Mouse (Mus musculus): Measurements from ENCODE around the gene Ube2r2. TPM values are rescaled to one million over a fixed set of nuclear protein-coding genes. Genes with fewer than 3 reads are reported as not detected.

Ube2r2 gene
- polyA plus RNA-seq, 1 experiment from 2014 or later, result 53.5 TPM

- Histone ChIP-seq H3K4me1 (ENCODE audit: control insufficient read depth, insufficient read depth, low read length) (no peaks in the 10 kb centered on the region), H3K9ac (ENCODE audit: low read depth, low read length) (no peak overlapping the region), H3K27me3 (replicated peaks; ENCODE audit: control insufficient read depth, insufficient read depth, low read length) (no peaks in the 10 kb centered on the region), H3K9me3 (ENCODE audit: control insufficient read depth, low read length) (no peaks in the 10 kb centered on the region), H3K4me2 (ENCODE audit: low read depth, low read length) (no peak overlapping the region), H3K27ac (ENCODE audit: low read length) (no peak overlapping the region), H3K36me3 (ENCODE audit: control insufficient read depth, insufficient read depth, low read length) (peaks cover 25% of the 10 kb centered on the region), H3K4me3 (ENCODE audit: low read length) (no peak overlapping the region)
- ATAC-seq, result peak; percentile 30
- WGBS, result 62% methylated on average over 14 of the region's 14 CpGs
These were observed 57.3 kb downstream of the Ube2r2 start for GRCm38 (mm10) chr4:41192544-41193512.

GRCm38 (mm10) chr4:41195328-41195727, 59.8 kb downstream of the Ube2r2 start:
- Histone ChIP-seq H3K9me3 (ENCODE audit: control insufficient read depth, low read length) (no peaks in the 10 kb centered on the region), H3K9ac (ENCODE audit: low read depth, low read length) (no peak overlapping the region), H3K4me3 (ENCODE audit: low read length) (no peak overlapping the region), H3K27ac (ENCODE audit: low read length) (no peak overlapping the region), H3K4me2 (ENCODE audit: low read depth, low read length) (no peak overlapping the region), H3K27me3 (replicated peaks; ENCODE audit: control insufficient read depth, insufficient read depth, low read length) (no peaks in the 10 kb centered on the region), H3K4me1 (ENCODE audit: control insufficient read depth, insufficient read depth, low read length) (no peaks in the 10 kb centered on the region), H3K36me3 (ENCODE audit: control insufficient read depth, insufficient read depth, low read length) (peaks cover 35% of the 10 kb centered on the region)
- no peak for ATAC-seq
- 89% methylated on average over 15 of the region's 15 CpGs for WGBS

- Histone ChIP-seq H3K4me1 (ENCODE audit: control insufficient read depth, insufficient read depth, low read length) (no peaks in the 10 kb centered on the region), H3K9ac (ENCODE audit: low read depth, low read length) (no peak overlapping the region), H3K27me3 (replicated peaks; ENCODE audit: control insufficient read depth, insufficient read depth, low read length) (no peaks in the 10 kb centered on the region), H3K4me3 (ENCODE audit: low read length) (no peak overlapping the region), H3K27ac (ENCODE audit: low read length) (no peak overlapping the region), H3K36me3 (ENCODE audit: control insufficient read depth, insufficient read depth, low read length) (peaks cover 40% of the 10 kb centered on the region), H3K4me2 (ENCODE audit: low read depth, low read length) (no peak overlapping the region), H3K9me3 (ENCODE audit: control insufficient read depth, low read length) (no peaks in the 10 kb centered on the region)
- WGBS, result 72% methylated on average over 3 of the region's 3 CpGs
- no peak for ATAC-seq
These were observed 61.5 kb downstream of the Ube2r2 start for GRCm38 (mm10) chr4:41196861-41197610.

- WGBS, result 92% methylated on average over 8 of the region's 8 CpGs
- Histone ChIP-seq H3K27ac (ENCODE audit: low read length) (no peak overlapping the region), H3K36me3 (ENCODE audit: control insufficient read depth, insufficient read depth, low read length) (peaks cover 34% of the 10 kb centered on the region)
These were observed 66.6 kb downstream of the Ube2r2 start for GRCm38 (mm10) chr4:41202135-41202534.

GRCm38 (mm10) chr4:41205751-41206150, 70.2 kb downstream of the Ube2r2 start:
- no peaks in the 10 kb centered on the region for H3K9me3 ChIP-seq (ENCODE audit: control insufficient read depth, low read length)
- H3K36me3 ChIP-seq (ENCODE audit: control insufficient read depth, insufficient read depth, low read length), result peaks cover 28% of the 10 kb centered on the region; the same call in 1 of the 2 replicates
- H3K9ac ChIP-seq (ENCODE audit: low read depth, low read length), result no peak overlapping the region
- ATAC-seq, result no peak
- no peak overlapping the region for H3K4me2 ChIP-seq (ENCODE audit: low read depth, low read length)
- H3K4me1 ChIP-seq (ENCODE audit: control insufficient read depth, insufficient read depth, low read length), result no peaks in the 10 kb centered on the region
- no peak overlapping the region for H3K4me3 ChIP-seq (ENCODE audit: low read length)
- 89% methylated on average over 8 of the region's 8 CpGs for whole genome bisulfite sequencing
- no peaks in the 10 kb centered on the region for H3K27me3 ChIP-seq (replicated peaks; ENCODE audit: control insufficient read depth, insufficient read depth, low read length)
- H3K27ac ChIP-seq (ENCODE audit: low read length), result no peak overlapping the region

More at GRCm38 (mm10) chr4:41202135-41202534, 66.6 kb downstream of the Ube2r2 start:
- Histone ChIP-seq H3K4me3 (ENCODE audit: low read length) (no peak overlapping the region), H3K4me2 (ENCODE audit: low read depth, low read length) (no peak overlapping the region), H3K4me1 (ENCODE audit: control insufficient read depth, insufficient read depth, low read length) (no peaks in the 10 kb centered on the region), H3K27me3 (replicated peaks; ENCODE audit: control insufficient read depth, insufficient read depth, low read length) (no peaks in the 10 kb centered on the region), H3K9me3 (ENCODE audit: control insufficient read depth, low read length) (no peaks in the 10 kb centered on the region), H3K9ac (ENCODE audit: low read depth, low read length) (no peak overlapping the region)
- no peak for ATAC-seq

- no peak overlapping the region for H3K9ac ChIP-seq (ENCODE audit: low read depth, low read length)
- no peak for ATAC-seq
- no peaks in the 10 kb centered on the region for H3K4me1 ChIP-seq (ENCODE audit: control insufficient read depth, insufficient read depth, low read length)
- no peak overlapping the region for H3K4me2 ChIP-seq (ENCODE audit: low read depth, low read length)
- WGBS, result 82% methylated on average over 4 of the region's 4 CpGs
- H3K27ac ChIP-seq (ENCODE audit: low read length), result no peak overlapping the region
- no peak overlapping the region for H3K4me3 ChIP-seq (ENCODE audit: low read length)
- H3K27me3 ChIP-seq (replicated peaks; ENCODE audit: control insufficient read depth, insufficient read depth, low read length), result no peaks in the 10 kb centered on the region
- H3K36me3 ChIP-seq (ENCODE audit: control insufficient read depth, insufficient read depth, low read length), result peaks cover 17% of the 10 kb centered on the region
- H3K9me3 ChIP-seq (ENCODE audit: control insufficient read depth, low read length), result no peaks in the 10 kb centered on the region
These were observed 72.5 kb downstream of the Ube2r2 start for GRCm38 (mm10) chr4:41208050-41208449.

GRCm38 (mm10) chr4:41225412-41225811, 89.9 kb downstream of the Ube2r2 start:
- Histone ChIP-seq H3K27ac (ENCODE audit: low read length) (no peak overlapping the region), H3K4me1 (ENCODE audit: control insufficient read depth, insufficient read depth, low read length) (no peaks in the 10 kb centered on the region), H3K36me3 (ENCODE audit: control insufficient read depth, insufficient read depth, low read length) (peaks cover 15% of the 10 kb centered on the region), H3K27me3 (replicated peaks; ENCODE audit: control insufficient read depth, insufficient read depth, low read length) (no peaks in the 10 kb centered on the region), H3K4me3 (ENCODE audit: low read length) (no peak overlapping the region), H3K4me2 (ENCODE audit: low read depth, low read length) (no peak overlapping the region), H3K9ac (ENCODE audit: low read depth, low read length) (no peak overlapping the region), H3K9me3 (ENCODE audit: control insufficient read depth, low read length) (no peaks in the 10 kb centered on the region)
- WGBS, result 82% methylated on average over 1 of the region's 1 CpGs
- no peak for ATAC-seq

GRCm38 (mm10) chr4:41226351-41226750, 90.8 kb downstream of the Ube2r2 start:
- H3K9me3 ChIP-seq (ENCODE audit: control insufficient read depth, low read length), result no peaks in the 10 kb centered on the region
- H3K27ac ChIP-seq (ENCODE audit: low read length), result no peak overlapping the region
- 78% methylated on average over 3 of the region's 3 CpGs for WGBS
- H3K4me2 ChIP-seq (ENCODE audit: low read depth, low read length), result no peak overlapping the region
- H3K36me3 ChIP-seq (ENCODE audit: control insufficient read depth, insufficient read depth, low read length), result peaks cover 19% of the 10 kb centered on the region
- H3K4me3 ChIP-seq (ENCODE audit: low read length), result no peak overlapping the region
- ATAC-seq, result no peak
- no peaks in the 10 kb centered on the region for H3K4me1 ChIP-seq (ENCODE audit: control insufficient read depth, insufficient read depth, low read length)
- H3K27me3 ChIP-seq (replicated peaks; ENCODE audit: control insufficient read depth, insufficient read depth, low read length), result no peaks in the 10 kb centered on the region
- H3K9ac ChIP-seq (ENCODE audit: low read depth, low read length), result no peak overlapping the region

- Histone ChIP-seq H3K27me3 (replicated peaks; ENCODE audit: control insufficient read depth, insufficient read depth, low read length) (no peaks in the 10 kb centered on the region), H3K27ac (ENCODE audit: low read length) (no peak overlapping the region), H3K9me3 (ENCODE audit: control insufficient read depth, low read length) (no peaks in the 10 kb centered on the region), H3K4me2 (ENCODE audit: low read depth, low read length) (no peak overlapping the region), H3K4me3 (ENCODE audit: low read length) (no peak overlapping the region), H3K36me3 (ENCODE audit: control insufficient read depth, insufficient read depth, low read length) (peaks cover 17% of the 10 kb centered on the region; the same call in 1 of the 2 replicates), H3K4me1 (ENCODE audit: control insufficient read depth, insufficient read depth, low read length) (no peaks in the 10 kb centered on the region), H3K9ac (ENCODE audit: low read depth, low read length) (no peak overlapping the region)
- WGBS, result 86% methylated on average over 5 of the region's 5 CpGs
- no peak for ATAC-seq
These were observed 100.1 kb downstream of the Ube2r2 start for GRCm38 (mm10) chr4:41235621-41236020.

Measured in intestine, embryonic 16.5 days (tissue).